Mouse (Mus musculus): ENCODE measurements around the gene Agbl3.

The Agbl3 gene

GRCm38 (mm10) chr6:34797887-34798286 lies 17.7 kb downstream of the Agbl3 start:
- no peak for DNase-seq (ENCODE audit: low spot score)

DNA sequence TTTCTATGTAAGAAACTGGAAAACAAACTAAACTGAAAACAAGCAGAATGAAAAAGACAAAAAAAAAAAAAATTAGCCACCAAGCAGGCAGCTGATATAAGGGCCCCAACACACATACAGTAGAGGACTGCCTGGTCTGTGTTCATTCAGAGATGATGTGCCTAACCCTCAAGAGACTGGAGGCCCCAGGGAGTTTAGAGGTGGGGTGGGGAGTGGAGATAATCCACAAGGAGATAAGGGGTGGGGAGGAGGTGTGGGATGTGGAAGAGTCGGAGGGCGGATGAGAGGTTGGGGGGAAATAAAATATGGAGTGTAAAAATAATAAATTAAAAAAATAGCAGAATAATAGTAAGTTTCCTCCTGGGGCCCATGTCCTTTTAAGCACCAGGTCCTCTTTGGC lies 25.4 kb downstream of the Agbl3 start:
- no peak for DNase-seq (ENCODE audit: low spot score)

- no peak for DNase-seq (ENCODE audit: low spot score)
Observed at GRCm38 (mm10) chr6:34810651-34811050, 30.4 kb downstream of the Agbl3 start.

DNA sequence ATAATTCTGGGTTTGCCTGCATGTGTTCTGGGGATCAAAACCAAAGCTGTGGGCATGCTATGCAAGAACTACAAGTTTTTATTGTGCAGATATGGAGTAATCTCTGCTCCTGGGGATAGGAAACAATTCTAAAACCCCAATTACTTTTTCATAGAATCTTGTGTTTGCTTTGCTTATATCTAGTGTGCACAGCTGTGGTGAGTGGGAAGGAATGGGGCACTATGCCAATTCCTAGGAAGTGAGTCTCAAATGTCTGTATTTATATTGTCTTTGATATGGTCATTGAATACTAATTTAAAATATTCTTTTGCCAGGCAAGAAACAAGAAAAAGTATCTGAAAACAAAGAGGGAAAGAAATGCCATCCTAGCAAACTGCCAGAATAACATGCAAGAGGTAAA lies 44.2 kb downstream of the Agbl3 start:
- DNase-seq (ENCODE audit: low spot score), result no peak

GRCm38 (mm10) chr6:34832352-34832751 lies 52.1 kb downstream of the Agbl3 start:
- DNase-seq (ENCODE audit: low spot score), result no peak

DNA sequence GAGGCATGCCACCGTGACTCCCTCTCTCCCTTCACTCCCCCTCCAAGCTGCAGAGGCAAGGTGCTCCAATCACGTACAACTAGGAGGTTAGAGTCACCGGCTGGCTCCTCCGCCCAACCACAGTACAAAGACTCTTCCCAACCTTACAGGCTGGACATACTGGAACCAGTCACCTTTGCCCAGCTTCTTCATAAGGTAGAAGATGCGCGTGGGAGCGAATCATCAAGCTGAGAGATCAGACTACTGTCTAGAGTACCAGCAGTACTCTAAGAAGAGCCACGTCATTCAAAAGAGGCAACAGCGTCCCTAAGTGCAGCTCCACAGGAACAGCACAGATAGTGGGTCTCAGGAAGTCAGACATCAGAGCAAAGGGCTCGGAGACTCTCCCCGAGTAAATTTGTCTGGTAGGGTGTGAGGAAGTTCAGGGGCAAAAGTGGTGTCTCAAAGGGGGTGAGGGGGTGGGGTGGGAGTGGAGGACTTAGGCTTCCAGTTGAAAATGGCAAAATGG lies 81.4 kb downstream of the Agbl3 start:
- no peak for DNase-seq (ENCODE audit: low spot score)

GRCm38 (mm10) chr6:34862381-34862780 lies 82.1 kb downstream of the Agbl3 start:
- no peak for DNase-seq (ENCODE audit: low spot score)

GRCm38 (mm10) chr6:34862791-34863403 lies 82.7 kb downstream of the Agbl3 start, which contains the start of gene Tmem140:
Gene Tmem140, plus strand, starts transcription at chr6:34863146.
- no peak for DNase-seq (ENCODE audit: low spot score)

DNA sequence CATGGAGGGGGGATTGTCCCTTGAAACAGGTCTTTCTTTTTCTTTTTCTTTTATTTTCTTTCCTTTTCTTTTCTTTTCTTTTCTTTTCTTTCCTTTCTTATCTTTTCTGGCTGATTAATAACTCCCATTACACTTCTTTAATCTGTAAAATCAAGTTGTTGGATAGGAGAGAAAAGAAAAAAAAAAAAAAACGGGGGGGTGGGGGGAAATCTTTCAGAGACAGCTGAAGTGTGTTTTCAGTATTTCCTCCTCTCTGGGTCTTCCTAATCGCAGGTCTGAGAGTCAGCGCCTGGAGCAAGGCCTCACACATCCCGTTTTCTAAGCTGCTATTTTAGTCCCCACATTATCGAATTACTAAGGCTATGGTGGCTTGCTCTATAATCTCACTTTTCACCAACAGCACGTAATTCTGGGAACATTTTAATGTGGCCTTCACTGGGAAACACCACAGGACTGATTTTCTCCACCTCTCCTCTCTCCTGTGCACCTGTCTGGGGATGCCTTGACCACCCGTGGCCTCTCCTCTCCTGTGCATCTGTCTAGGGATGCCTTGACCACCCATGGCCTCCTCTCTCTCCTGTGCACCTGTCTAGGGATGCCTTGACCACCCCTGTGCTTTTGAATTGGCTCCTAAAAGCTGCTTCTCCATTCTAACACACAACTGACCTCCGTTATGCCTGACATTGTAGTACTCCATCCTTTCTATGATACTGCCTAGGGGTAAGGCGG lies 83.7 kb downstream of the Agbl3 start:
- no peak for DNase-seq (ENCODE audit: low spot score)

- no peak for DNase-seq (ENCODE audit: low spot score)
Observed at GRCm38 (mm10) chr6:34865213-34865612, 85.0 kb downstream of the Agbl3 start.

GRCm38 (mm10) chr6:34865711-34866593 lies 85.7 kb downstream of the Agbl3 start:
- no peak for DNase-seq (ENCODE audit: low spot score)

- no peak for DNase-seq (ENCODE audit: low spot score)
Observed at GRCm38 (mm10) chr6:34866786-34867185, 86.6 kb downstream of the Agbl3 start.

DNA sequence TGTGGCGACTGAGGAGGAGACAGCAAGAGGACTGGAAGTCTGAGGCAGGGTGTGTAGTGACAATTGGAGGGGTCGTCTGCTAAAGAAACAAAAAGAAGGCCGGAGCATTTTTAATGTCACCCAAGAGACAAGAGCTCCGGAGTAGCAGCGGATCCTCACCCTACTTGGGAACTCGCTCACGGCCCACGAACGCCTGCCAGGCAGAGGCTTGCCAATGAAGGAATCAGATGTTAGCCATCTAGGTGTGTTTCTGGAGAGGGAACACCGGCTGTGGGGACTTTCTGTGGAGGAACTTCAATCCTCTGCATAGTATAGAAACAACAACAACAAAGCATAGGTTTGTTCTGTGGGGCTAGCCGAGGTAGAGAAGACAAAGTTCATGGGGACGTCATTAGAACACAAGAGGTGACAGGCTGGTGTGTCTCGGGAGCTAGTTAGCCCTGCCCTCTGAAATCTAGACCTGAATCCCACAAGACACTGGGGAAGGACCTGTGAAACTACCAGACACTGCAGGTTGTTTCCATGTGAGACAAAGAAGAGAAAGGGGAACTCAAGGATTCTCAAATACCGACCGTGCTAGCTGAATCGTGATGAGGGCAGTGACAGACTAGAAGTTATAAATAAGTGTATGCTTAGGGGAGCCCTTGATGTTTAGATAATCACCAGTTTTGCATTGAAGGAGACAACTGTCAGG lies 87.2 kb downstream of the Agbl3 start:
- no peak for DNase-seq (ENCODE audit: low spot score)

DNA sequence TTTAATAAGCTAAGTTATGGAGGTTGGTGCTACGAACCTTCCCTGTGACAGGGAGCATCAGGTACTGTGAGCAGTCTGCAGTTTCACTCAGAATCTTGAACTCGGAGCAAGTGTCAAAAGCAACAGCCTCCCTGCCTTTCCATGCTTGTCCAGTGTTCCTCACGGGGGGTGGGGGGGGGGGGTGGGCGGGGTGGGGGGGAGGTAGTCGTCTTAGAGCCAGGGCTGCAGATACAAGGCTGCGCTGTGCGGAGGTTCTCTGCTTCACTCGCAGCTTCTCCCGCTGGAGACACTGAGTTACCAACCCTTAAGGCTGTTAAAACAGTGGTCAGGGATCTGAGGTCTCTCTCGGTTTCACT lies 87.7 kb downstream of the Agbl3 start:
- DNase-seq (ENCODE audit: low spot score), result no peak

GRCm38 (mm10) chr6:34868507-34869217 lies 88.4 kb downstream of the Agbl3 start:
- no peak for DNase-seq (ENCODE audit: low spot score)

- no peak for DNase-seq (ENCODE audit: low spot score)
Observed at GRCm38 (mm10) chr6:34869225-34869915, 89.1 kb downstream of the Agbl3 start.

- no peak for DNase-seq (ENCODE audit: low spot score)
Observed at GRCm38 (mm10) chr6:34870136-34870535, 89.9 kb downstream of the Agbl3 start.

- DNase-seq (ENCODE audit: low spot score), result no peak
Observed at GRCm38 (mm10) chr6:34870724-34871123, 90.5 kb downstream of the Agbl3 start.

GRCm38 (mm10) chr6:34871929-34872328 lies 91.7 kb downstream of the Agbl3 start:
- no peak for DNase-seq (ENCODE audit: low spot score)

DNA sequence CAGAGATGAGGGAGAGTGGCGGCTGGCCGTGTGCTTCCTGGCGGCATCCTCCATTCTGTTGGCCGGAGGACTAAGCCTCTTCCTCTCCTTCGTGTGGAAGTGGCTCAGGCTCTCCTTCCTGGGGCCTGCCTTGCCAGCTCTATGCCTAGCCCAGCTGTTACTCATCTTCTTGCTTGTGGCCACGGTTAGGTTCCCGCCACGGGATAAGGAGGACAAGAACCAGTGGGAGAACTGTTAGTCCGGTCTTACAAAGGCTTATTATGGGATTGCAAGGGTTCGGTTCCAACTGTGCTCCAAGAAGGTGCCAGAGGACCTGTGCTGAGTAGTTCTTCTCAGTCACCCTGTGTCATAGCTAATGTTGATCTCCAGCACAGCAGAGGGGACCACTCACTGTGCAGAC lies 92.6 kb downstream of the Agbl3 start:
- no peak for DNase-seq (ENCODE audit: low spot score)
